ENCODE assay signal across 16 mouse cellular contexts in the genomic region with DNA sequence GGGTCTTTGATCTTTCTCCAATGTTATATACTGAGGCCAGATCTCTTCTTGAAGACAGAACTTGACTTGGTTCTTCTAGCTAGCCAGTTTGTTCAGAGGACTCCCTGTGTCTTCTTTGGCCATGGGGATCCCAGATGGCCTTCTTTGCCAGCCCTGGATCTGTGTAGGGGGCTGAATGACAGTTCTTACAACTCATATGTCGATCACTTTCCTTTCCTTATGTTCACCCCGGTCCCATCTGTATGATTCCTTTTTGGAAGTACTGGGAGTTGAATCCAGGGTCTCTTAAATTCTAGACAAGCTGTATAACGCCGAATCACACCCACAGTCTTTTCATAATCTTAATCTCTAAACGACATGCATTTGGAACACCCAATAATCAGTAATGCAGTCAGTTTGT.
"Had no signal": no experiment of that assay in that cellular context is flagged by ENCODE, and none has a peak within 500 bp of the region (broad histone marks: within the 10 kb centered on the region; RNA-seq: fewer than 3 reads in every experiment).

No protein-coding gene starts in this region.

- H3K9ac ChIP-seq: lung, embryonic 15.5 days; midbrain, embryonic 13.5 days; midbrain, embryonic 15.5 days; neural tube, embryonic 12.5 days; stomach, embryonic 15.5 days had no signal

- H3K27me3 ChIP-seq: lung, embryonic 15.5 days; megakaryocyte, embryonic 14.5 days; midbrain, embryonic 13.5 days; midbrain, embryonic 15.5 days; neural tube, embryonic 12.5 days; stomach, embryonic 15.5 days had no signal

- H3K4me1 ChIP-seq: lung, embryonic 15.5 days; megakaryocyte, embryonic 14.5 days; midbrain, embryonic 13.5 days; midbrain, embryonic 15.5 days; neural tube, embryonic 12.5 days; stomach, embryonic 15.5 days had no signal

- H3K36me3 ChIP-seq: lung, embryonic 15.5 days; midbrain, embryonic 13.5 days; midbrain, embryonic 15.5 days; neural tube, embryonic 12.5 days; stomach, embryonic 15.5 days had no signal

- H3K9me3 ChIP-seq: lung, embryonic 15.5 days; megakaryocyte, embryonic 14.5 days; midbrain, embryonic 13.5 days; midbrain, embryonic 15.5 days; neural tube, embryonic 12.5 days; stomach, embryonic 15.5 days had no signal

- H3K4me2 ChIP-seq: lung, embryonic 15.5 days; midbrain, embryonic 11.5 days; midbrain, embryonic 13.5 days; midbrain, embryonic 15.5 days; neural tube, embryonic 12.5 days; stomach, embryonic 15.5 days had no signal

- H3K27ac ChIP-seq: lung, embryonic 15.5 days; macrophage; midbrain, embryonic 13.5 days; midbrain, embryonic 15.5 days; neural tube, embryonic 12.5 days; stomach, embryonic 15.5 days; stomach, postnatal 0 days had no signal

- DNase-seq: lung, adult 2 months; lung, postnatal 14 days; lung, postnatal 36 days; right cerebral cortex, postnatal 14 days; thymus, adult 2 months; thymus, postnatal 36 days had no signal

- H3K4me3 ChIP-seq: lung, embryonic 15.5 days; megakaryocyte, embryonic 14.5 days; midbrain, embryonic 13.5 days; midbrain, embryonic 15.5 days; neural tube, embryonic 12.5 days; stomach, embryonic 15.5 days had no signal

- ATAC-seq: lung, postnatal 0 days; midbrain, embryonic 13.5 days; midbrain, embryonic 15.5 days had no signal
